Mouse (Mus musculus): ENCODE results near the gene Dennd5b.
"Not testable (repeated sequence)": the region's sequence is repeated elsewhere in the genome, so short reads cannot be mapped to it uniquely, and the experiment has no call there.

Gene Dennd5b

GRCm38 (mm10) chr6:148946881-148947405 lies 154.5 kb downstream of the Dennd5b start:
- DNase-seq (ENCODE audit: low read depth, low spot score), result no peak

DNA sequence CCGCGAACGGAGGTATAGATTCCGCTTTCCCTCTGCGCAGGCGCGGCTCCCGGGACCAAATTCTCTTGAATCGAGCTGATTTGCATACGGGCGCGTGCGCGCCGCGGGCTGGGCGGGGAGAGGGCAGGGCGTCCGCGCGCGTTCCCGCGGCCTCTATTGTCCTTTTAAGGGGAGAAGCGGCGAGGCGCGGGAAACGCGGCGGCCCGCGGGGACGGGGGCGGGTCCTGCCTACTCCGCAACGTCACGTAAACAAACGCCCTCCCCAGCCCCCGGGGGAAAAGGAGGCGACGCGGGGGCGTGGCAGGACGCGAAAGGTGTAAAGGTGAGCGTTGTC lies 155.1 kb downstream of the Dennd5b start, which contains the start of gene Sinhcaf:
TSS of gene Sinhcaf (minus strand) at position 59 of the 334 bp plus-strand sequence.
- DNase-seq (ENCODE audit: low read depth, low spot score), result peak; percentile 91

- DNase-seq (ENCODE audit: low read depth, low spot score), result peak; percentile 7
Observed at GRCm38 (mm10) chr6:148945509-148946408, 155.7 kb downstream of the Dennd5b start.

GRCm38 (mm10) chr6:148944767-148945508 lies 156.5 kb downstream of the Dennd5b start:
- DNase-seq (ENCODE audit: low read depth, low spot score), result peak; percentile 22

DNA sequence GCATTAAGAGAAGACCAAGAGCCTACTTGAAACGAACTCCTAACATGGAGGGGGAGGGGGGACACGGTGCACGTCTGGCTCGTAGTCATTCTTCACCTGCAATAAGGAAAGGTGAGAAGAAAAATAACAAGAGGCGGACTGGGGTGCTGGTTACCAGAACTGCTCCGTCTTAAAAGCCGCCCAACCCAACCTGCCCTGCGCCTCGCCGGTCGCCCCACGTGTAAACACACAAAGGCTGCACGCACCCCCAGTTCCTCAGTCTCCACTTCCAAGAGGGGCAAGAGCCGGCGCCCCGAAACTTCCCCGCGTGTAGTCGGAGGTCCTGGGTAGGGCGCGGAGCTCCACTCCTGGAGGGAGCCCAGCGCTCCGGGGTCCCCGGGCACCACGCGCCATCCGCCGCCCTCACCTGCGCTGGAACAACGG lies 157.1 kb downstream of the Dennd5b start:
- DNase-seq (ENCODE audit: low read depth, low spot score), result no peak

DNA sequence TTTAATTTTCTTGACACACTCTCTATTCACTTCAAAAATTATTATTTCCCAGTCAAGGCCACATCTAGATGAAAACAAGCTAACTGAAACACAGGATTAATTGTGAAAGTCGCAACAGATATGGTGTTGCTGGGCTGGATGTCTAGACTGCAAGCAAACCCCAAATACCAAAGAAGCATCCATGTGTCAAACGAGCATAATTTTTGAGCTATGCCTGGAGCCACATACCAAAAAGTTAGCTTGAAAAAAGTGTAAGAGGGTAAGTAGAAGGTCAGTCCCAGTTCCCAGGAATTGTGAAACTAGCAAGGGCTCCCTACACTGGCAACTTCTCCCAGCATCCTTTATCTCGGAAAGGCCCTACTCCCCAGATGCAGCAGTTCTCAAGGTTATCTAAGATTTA lies 157.8 kb downstream of the Dennd5b start:
- no peak for DNase-seq (ENCODE audit: low read depth, low spot score)

- no peak for DNase-seq (ENCODE audit: low read depth, low spot score)
Observed at GRCm38 (mm10) chr6:148942406-148942805, 159.1 kb downstream of the Dennd5b start.

DNA sequence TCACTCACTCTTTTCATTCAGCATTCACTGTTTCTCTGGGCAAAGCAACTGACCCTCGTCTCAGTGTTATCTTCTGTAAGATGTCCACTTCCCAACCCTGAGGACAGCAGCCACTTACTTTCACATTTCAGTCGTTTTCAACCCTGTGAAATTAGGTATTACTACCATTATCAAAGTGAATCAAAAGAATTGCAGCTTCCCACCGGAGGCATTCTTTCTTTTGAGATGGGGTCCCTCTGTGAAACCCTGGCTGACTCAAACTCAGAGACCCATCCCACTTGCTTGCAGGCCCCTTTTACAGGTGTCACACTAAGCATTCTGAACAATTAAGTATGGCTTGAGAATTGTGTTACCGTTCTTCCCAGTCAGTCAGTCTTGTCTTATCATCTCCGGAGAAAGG lies 159.6 kb downstream of the Dennd5b start:
- no peak for DNase-seq (ENCODE audit: low read depth, low spot score)

DNA sequence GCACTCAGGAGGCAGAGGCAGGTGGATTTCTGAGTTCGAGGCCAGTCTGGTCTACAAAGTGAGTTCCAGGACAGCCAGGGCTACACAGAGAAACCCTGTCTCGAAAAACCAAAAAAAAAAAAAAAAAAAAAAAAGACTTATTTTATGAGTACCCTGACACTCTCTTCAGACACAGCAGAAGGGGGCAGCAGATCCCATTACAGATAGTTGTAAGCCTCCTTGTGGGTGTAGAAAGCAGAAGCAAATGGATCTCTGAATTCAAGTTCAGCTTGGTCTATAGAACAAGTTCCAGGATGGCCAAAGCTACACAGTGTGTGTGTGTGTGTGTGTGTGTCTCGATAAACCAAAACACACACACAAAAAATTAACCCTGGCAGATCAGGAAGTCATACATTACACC lies 161.1 kb downstream of the Dennd5b start:
- DNase-seq (ENCODE audit: low read depth, low spot score), result not testable (repeated sequence)
